Mouse (Mus musculus): ENCODE results near the gene Osbpl10.

GRCm38 (mm10) chr9:115179154-115179553, 200.8 kb downstream of the Osbpl10 start:
- TF ChIP-seq CTCF (IDR thresholded peaks at IDR 0.05; ENCODE audit: extremely low read depth, insufficient read length, insufficient replicate concordance, low read depth, low read length) (no peak), POLR2A (IDR thresholded peaks at IDR 0.05; ENCODE audit: low read depth, low read length) (no peak)

All from small intestine, adult 2 months (tissue).